Mouse (Mus musculus): Measurements from ENCODE around the gene Rcbtb2. TPM values are rescaled to one million over a fixed set of nuclear protein-coding genes. Genes with fewer than 3 reads are reported as not detected.

The Rcbtb2 gene
- total RNA-seq (2012; rRNA removed) (36.9 and 40.2 TPM in 2 replicates), total RNA-seq (2014; rRNA removed) (47.6 and 49.0 TPM in 2 replicates), polyA plus RNA-seq (2012; ENCODE audit: insufficient read length, low read depth) (31.7 and 34.1 TPM in 2 replicates)

DNA sequence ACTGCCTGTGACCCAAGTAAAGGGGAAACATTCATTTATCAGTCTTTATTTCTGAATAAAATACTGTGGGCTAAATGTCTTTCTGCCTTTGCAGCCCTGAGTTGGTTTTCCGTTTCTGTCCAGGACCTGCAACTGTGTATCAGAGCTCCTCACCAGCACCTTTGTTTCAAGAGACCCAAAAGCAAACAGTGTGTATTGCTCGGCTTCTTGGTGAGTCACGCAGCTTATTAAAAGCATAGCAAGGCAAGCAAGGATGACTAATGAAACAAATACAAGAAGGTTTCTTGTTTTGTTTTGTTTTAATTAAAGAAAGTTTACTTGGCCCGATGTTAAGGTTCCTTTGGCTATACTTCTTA, at the start of gene Rcbtb2:
Gene Rcbtb2 (plus strand): TSS at position 115 of the 356 bp plus-strand sequence.
- in situ Hi-C loops (cut with MboI; ENCODE audit: low pct_ligation_motif_present, low pct_unique_long_range_greater_than_20kb, low sequenced_read_pairs) (loop anchor here (25.0 kb wide), 1 partner anchor 314 kb away; no protein-coding TSS in a partner anchor), dilution Hi-C loops (cut with MboI; ENCODE audit: extremely low pct_ligation_motif_present, extremely low pct_unique_long_range_greater_than_20kb, low sequenced_read_pairs) (no loop called here)
- Histone ChIP-seq H3K79me2 (replicated peaks; ENCODE audit: control insufficient read depth, extremely low read depth, insufficient read depth, poor library complexity, severe bottlenecking) (no peaks in the 10 kb centered on the region), H3K27ac (ENCODE audit: insufficient read depth, low read depth) (peak within 1 kb of the TSS; percentile 73), H3K27me3 (replicated peaks) (peaks cover 2% of the 10 kb centered on the region), H3K9ac (ENCODE audit: insufficient read depth, low read depth) (peak within 1 kb of the TSS; percentile 43), H3K4me2 (ENCODE audit: insufficient read depth, low read depth, poor library complexity, severe bottlenecking) (peak within 1 kb of the TSS; percentile 76), H3K4me1 (ENCODE audit: control insufficient read depth in 1 of 2, insufficient read depth in 2 of 2) (peaks cover 19 to 65% of the 10 kb centered on the region in 2 experiments), H3K9me3 (replicated peaks; ENCODE audit: low read length) (no peaks in the 10 kb centered on the region), H3K36me3 (replicated peaks in 1 of 2; ENCODE audit: control insufficient read depth in 1 of 2, insufficient read depth in 1 of 2, low read length in 1 of 2) (no peaks in the 10 kb centered on the region), H3K4me3 (replicated peaks in 1 of 3; ENCODE audit: low read depth in 2 of 3, low read length in 2 of 3, poor library complexity in 1 of 3) (no peak within 1 kb of the TSS)
- TF ChIP-seq CHD2 (IDR thresholded peaks at IDR 0.05; ENCODE audit: low read length) (no peak), ELF1 (IDR thresholded peaks at IDR 0.05; ENCODE audit: low read depth, low read length) (peak; percentile 41; the same call in 1 of the 2 replicates), EP300 (IDR thresholded peaks at IDR 0.05; ENCODE audit: low read length) (0 out of 2 replicates have a peak, but pooled peaks have one; percentile 3), BHLHE40 (IDR thresholded peaks at IDR 0.05; ENCODE audit: low read depth, low read length) (0 out of 2 replicates have a peak, but pooled peaks have one; percentile 1), E2F4 (IDR thresholded peaks at IDR 0.05; ENCODE audit: insufficient replicate concordance, low read depth, low read length) (0 out of 2 replicates have a peak, but pooled peaks have one; percentile 7), MEF2A (IDR thresholded peaks at IDR 0.05; ENCODE audit: borderline replicate concordance, low read depth, low read length) (peak; percentile 4; the same call in 1 of the 2 replicates), POLR2A (IDR thresholded peaks at IDR 0.05; ENCODE audit: low read depth, low read length) (no peak), CHD1 (IDR thresholded peaks at IDR 0.05; ENCODE audit: low read depth, low read length) (peak; percentile 9; the same call in 1 of the 2 replicates)
- DNase-seq (ENCODE audit: extremely low read depth), result no peak

DNA sequence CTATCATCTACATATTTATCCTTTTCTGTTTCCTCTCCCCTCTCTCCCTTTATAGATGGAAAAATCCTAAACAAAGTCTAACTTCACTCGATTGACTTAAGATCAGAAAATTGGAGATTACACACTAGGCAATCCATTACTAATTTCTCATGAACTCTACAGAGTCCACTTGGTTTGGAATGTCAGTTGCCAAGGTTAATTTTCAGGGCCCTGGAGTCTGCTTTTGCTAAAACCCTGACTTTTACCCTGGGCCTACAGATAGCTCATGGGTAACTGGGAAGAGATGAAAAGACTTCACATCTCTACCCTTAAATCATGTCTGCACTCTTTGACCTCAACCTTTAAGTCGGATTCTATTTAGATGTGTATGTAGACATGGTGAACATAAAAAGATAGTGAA, 39.3 kb upstream of the Rcbtb2 start:
- DNase-seq (ENCODE audit: extremely low read depth), result no peak
- Histone ChIP-seq H3K9me3 (replicated peaks; ENCODE audit: low read length) (no peaks in the 10 kb centered on the region), H3K27ac (ENCODE audit: insufficient read depth, low read depth) (no peak overlapping the region), H3K4me3 (replicated peaks in 1 of 3; ENCODE audit: low read depth in 2 of 3, low read length in 2 of 3, poor library complexity in 1 of 3) (no peak overlapping the region), H3K4me1 (ENCODE audit: control insufficient read depth in 1 of 2, insufficient read depth in 2 of 2) (no peaks in the 10 kb centered on the region), H3K36me3 (replicated peaks in 1 of 2; ENCODE audit: control insufficient read depth in 1 of 2, insufficient read depth in 1 of 2, low read length in 1 of 2) (no peaks in the 10 kb centered on the region), H3K27me3 (replicated peaks) (no peaks in the 10 kb centered on the region), H3K9ac (ENCODE audit: insufficient read depth, low read depth) (no peak overlapping the region), H3K4me2 (ENCODE audit: insufficient read depth, low read depth, poor library complexity, severe bottlenecking) (no peak overlapping the region), H3K79me2 (replicated peaks; ENCODE audit: control insufficient read depth, extremely low read depth, insufficient read depth, poor library complexity, severe bottlenecking) (no peaks in the 10 kb centered on the region)
- in situ Hi-C loops (cut with MboI; ENCODE audit: low pct_ligation_motif_present, low pct_unique_long_range_greater_than_20kb, low sequenced_read_pairs), result no loop called here
- dilution Hi-C loops (cut with MboI; ENCODE audit: extremely low pct_ligation_motif_present, extremely low pct_unique_long_range_greater_than_20kb, low sequenced_read_pairs), result no loop called here
- no peak for TF ChIP-seq BHLHE40 (IDR thresholded peaks at IDR 0.05; ENCODE audit: low read depth, low read length)

DNA sequence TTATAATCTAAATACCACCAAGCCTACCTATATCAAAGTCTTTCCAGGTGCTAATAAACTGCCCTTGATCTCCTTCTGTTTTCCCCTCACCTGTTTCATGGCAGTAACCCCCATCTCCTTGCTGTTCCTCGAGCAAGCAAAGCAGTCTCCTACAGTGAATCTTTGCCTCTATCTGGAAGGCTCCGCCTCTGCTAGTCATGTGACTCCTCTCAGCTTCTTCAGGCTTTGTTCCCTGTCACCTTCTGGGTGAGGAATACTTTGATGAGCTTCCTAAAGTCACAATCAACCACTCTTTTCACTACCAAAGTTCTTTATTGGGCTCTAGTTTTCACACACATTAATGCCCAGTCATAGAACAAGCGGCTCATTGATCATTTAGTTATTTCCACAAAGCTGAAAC, 36.4 kb upstream of the Rcbtb2 start:
- no peak overlapping the region for H3K9ac ChIP-seq (ENCODE audit: insufficient read depth, low read depth)
- DNase-seq (ENCODE audit: extremely low read depth), result no peak
- no peaks in the 10 kb centered on the region for H3K9me3 ChIP-seq (replicated peaks; ENCODE audit: low read length)
- H3K27me3 ChIP-seq (replicated peaks), result no peaks in the 10 kb centered on the region
- H3K27ac ChIP-seq (ENCODE audit: insufficient read depth, low read depth), result no peak overlapping the region
- in situ Hi-C loops (cut with MboI; ENCODE audit: low pct_ligation_motif_present, low pct_unique_long_range_greater_than_20kb, low sequenced_read_pairs) (no loop called here), dilution Hi-C loops (cut with MboI; ENCODE audit: extremely low pct_ligation_motif_present, extremely low pct_unique_long_range_greater_than_20kb, low sequenced_read_pairs) (no loop called here)
- H3K79me2 ChIP-seq (replicated peaks; ENCODE audit: control insufficient read depth, extremely low read depth, insufficient read depth, poor library complexity, severe bottlenecking), result no peaks in the 10 kb centered on the region
- TF ChIP-seq USF1 (IDR thresholded peaks at IDR 0.05; ENCODE audit: low read depth, low read length) (peak; percentile 29; the same call in 1 of the 2 replicates), ZNF384 (IDR thresholded peaks at IDR 0.05; ENCODE audit: low read depth, low read length) (no peak), POLR2AphosphoS2 (IDR thresholded peaks at IDR 0.05; ENCODE audit: low read depth, low read length) (no peak), USF2 (conservative IDR thresholded peaks at IDR 0.05; ENCODE audit: low read depth, low read length) (peak; percentile 50)
- H3K4me1 ChIP-seq (ENCODE audit: control insufficient read depth in 1 of 2, insufficient read depth in 2 of 2), result no peaks in the 10 kb centered on the region
- no peaks in the 10 kb centered on the region for H3K36me3 ChIP-seq (replicated peaks in 1 of 2; ENCODE audit: control insufficient read depth in 1 of 2, insufficient read depth in 1 of 2, low read length in 1 of 2)
- H3K4me2 ChIP-seq (ENCODE audit: insufficient read depth, low read depth, poor library complexity, severe bottlenecking), result no peak overlapping the region
- H3K4me3 ChIP-seq (replicated peaks in 1 of 3; ENCODE audit: low read depth in 2 of 3, low read length in 2 of 3, poor library complexity in 1 of 3), result no peak overlapping the region

Measured in CH12.LX (cell line).